Mouse (Mus musculus): ENCODE results near the gene Aldh1b1. TPM values are rescaled to one million over a fixed set of nuclear protein-coding genes. Genes with fewer than 3 reads are reported as not detected.

Aldh1b1 gene
- polyA plus RNA-seq, 1 experiment from 2014 or later: 3.1 TPM

DNA sequence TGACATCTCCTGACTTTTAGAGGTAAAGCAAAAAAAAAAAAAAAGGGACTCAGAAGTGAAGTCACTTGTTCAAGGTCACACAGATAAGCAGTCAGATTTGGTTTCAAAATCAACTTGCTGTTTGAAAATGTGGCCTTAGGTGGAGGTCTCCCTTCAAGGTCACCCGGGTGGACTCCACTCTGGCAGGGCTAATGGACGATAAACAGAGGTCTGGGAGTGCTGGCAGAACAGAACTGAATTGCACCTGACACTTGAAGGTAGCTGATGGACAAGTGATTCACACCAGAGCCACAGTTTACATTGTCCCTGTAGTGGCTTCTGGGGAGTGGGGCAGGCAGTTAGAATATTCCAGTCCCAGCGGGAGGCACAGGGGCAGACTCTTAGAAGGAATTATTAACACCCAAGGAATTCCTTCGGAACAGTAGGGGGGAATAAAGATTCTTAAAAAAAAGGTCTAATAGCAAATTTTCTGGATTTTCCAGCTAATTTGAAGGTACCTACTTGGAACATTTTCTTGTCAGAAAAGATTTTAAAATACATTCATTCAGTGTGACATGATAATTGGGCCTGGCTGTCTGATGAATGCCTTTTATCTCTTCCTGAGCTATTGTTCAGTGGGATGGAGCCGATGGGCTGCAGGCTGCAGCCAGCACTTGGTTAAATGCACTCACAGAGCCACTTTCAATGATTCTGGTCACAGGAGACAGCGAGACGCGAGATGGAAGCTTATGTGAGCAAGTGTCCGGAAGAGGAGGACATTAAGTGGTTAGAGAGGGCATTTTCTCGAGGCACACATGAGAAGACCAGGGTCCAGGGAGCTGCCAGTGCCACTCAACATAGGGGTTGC, 28.8 kb upstream of the Aldh1b1 start:
- Histone ChIP-seq H3K9ac (ENCODE audit: low read length) (no peak overlapping the region; the same call in 1 of the 2 replicates), H3K27me3 (ENCODE audit: control insufficient read depth, insufficient read depth, low read length) (peaks cover 54% of the 10 kb centered on the region)

DNA sequence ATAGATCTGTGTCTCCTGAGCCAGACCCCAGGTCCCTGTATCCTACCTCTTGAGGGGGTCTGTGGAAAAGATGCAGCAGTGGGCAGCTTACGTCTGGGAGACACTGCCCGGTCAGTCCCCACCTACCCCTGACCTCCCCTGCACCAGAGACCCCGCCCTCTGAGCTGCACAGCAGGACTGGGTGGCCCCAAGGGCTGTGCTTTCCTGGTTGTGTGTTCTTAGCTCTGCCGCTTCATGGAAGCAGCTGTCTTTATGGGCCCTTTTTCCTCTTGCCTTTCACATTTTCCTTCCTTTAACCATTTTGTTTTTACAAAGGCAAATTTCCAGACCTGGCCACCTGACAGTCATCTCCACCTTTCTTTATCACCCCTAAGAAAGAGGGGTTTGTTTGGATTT, 28.2 kb upstream of the Aldh1b1 start:
- Histone ChIP-seq H3K27ac (ENCODE audit: low read depth, low read length) (no peak overlapping the region), H3K4me1 (ENCODE audit: control insufficient read depth, insufficient read depth, low read length) (peaks cover 25% of the 10 kb centered on the region), H3K4me3 (ENCODE audit: low read depth, low read length) (no peak overlapping the region), H3K4me2 (peak overlapping the region; percentile 14), H3K36me3 (ENCODE audit: control insufficient read depth, insufficient read depth, low read length) (no peaks in the 10 kb centered on the region), H3K9ac (ENCODE audit: low read length) (peak overlapping the region; percentile 35; the same call in 1 of the 2 replicates), H3K27me3 (ENCODE audit: control insufficient read depth, insufficient read depth, low read length) (peaks cover 49% of the 10 kb centered on the region), H3K9me3 (ENCODE audit: control insufficient read depth, low read length) (no peaks in the 10 kb centered on the region)
- WGBS: 5% methylated on average over 4 of the region's 4 CpGs
- peak; percentile 93 for DNase-seq (ENCODE audit: low spot score, missing footprints)
- no peak for ATAC-seq (ENCODE audit: low FRiP score)

More for the DNA sequence above, 28.8 kb upstream of the Aldh1b1 start:
- DNase-seq (ENCODE audit: low spot score, missing footprints) (peak; percentile 89), ATAC-seq (ENCODE audit: low FRiP score) (no peak)
- Histone ChIP-seq H3K27ac (ENCODE audit: low read depth, low read length) (no peak overlapping the region), H3K4me1 (ENCODE audit: control insufficient read depth, insufficient read depth, low read length) (peaks cover 29% of the 10 kb centered on the region), H3K4me3 (ENCODE audit: low read depth, low read length) (no peak overlapping the region), H3K36me3 (ENCODE audit: control insufficient read depth, insufficient read depth, low read length) (no peaks in the 10 kb centered on the region), H3K4me2 (peak overlapping the region; percentile 14; the same call in 1 of the 2 replicates), H3K9me3 (ENCODE audit: control insufficient read depth, low read length) (no peaks in the 10 kb centered on the region)
- 6% methylated on average over 10 of the region's 10 CpGs for WGBS

DNA sequence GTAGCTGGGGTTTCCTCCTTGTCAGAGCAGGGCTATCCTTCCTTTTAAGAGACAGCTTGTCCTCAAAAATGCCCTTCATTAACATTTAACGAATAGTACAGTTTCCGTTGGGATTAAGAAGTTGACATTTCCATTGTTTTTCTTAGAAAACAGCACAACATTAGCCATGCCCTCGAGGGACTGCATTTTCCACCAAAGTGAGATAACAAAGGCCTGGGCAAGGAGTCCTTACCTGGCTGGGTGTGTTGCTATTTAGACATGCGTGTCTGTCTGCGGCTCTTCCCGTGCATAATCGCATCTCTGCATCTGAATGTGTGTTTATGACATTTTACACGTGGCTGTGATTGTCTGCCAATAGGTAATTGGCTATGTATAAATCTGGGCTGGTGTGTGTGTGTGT, 27.6 kb upstream of the Aldh1b1 start:
- WGBS: 9% methylated on average over 8 of the region's 8 CpGs
- Histone ChIP-seq H3K9ac (ENCODE audit: low read length) (no peak overlapping the region), H3K36me3 (ENCODE audit: control insufficient read depth, insufficient read depth, low read length) (no peaks in the 10 kb centered on the region), H3K27me3 (ENCODE audit: control insufficient read depth, insufficient read depth, low read length) (peaks cover 47% of the 10 kb centered on the region), H3K9me3 (ENCODE audit: control insufficient read depth, low read length) (no peaks in the 10 kb centered on the region), H3K27ac (ENCODE audit: low read depth, low read length) (no peak overlapping the region), H3K4me2 (no peak overlapping the region; the same call in 1 of the 2 replicates), H3K4me1 (ENCODE audit: control insufficient read depth, insufficient read depth, low read length) (peaks cover 21% of the 10 kb centered on the region), H3K4me3 (ENCODE audit: low read depth, low read length) (no peak overlapping the region)
- DNase-seq (ENCODE audit: low spot score, missing footprints): peak; percentile 90
- no peak for ATAC-seq (ENCODE audit: low FRiP score)

DNA sequence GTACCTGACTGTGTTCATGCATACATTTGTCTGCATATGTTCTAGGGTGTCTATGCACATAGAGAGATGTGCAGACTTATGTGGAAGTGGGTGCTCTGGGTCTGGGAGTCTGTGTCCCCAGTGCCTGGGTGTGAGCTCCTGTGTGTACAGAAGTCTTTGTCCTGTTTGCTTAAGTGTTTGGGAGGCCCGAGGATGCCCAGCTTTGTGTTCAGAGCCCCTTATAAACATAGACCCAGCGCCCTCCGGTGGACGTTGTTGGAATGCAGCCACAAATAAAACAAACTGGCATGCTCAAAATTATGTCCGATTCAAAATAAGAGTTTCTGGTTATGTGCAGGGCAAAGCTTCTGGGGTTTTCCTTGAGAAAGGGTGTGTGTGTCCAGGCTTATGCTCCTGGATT, 27.2 kb upstream of the Aldh1b1 start:
- H3K36me3 ChIP-seq (ENCODE audit: control insufficient read depth, insufficient read depth, low read length): no peaks in the 10 kb centered on the region
- H3K9me3 ChIP-seq (ENCODE audit: control insufficient read depth, low read length): no peaks in the 10 kb centered on the region
- ATAC-seq (ENCODE audit: low FRiP score): peak; percentile 54; the same call in 1 of the 2 replicates
- H3K27ac ChIP-seq (ENCODE audit: low read depth, low read length): no peak overlapping the region
- peaks cover 18% of the 10 kb centered on the region for H3K4me1 ChIP-seq (ENCODE audit: control insufficient read depth, insufficient read depth, low read length)
- 6% methylated on average over 5 of the region's 5 CpGs for WGBS
- no peak overlapping the region for H3K4me3 ChIP-seq (ENCODE audit: low read depth, low read length)
- 0 out of 2 replicates have a peak overlapping the region, but pooled peaks have one; percentile 16 for H3K9ac ChIP-seq (ENCODE audit: low read length)
- peak; percentile 98 for DNase-seq (ENCODE audit: low spot score, missing footprints)
- peaks cover 43% of the 10 kb centered on the region for H3K27me3 ChIP-seq (ENCODE audit: control insufficient read depth, insufficient read depth, low read length)
- H3K4me2 ChIP-seq: no peak overlapping the region

DNA sequence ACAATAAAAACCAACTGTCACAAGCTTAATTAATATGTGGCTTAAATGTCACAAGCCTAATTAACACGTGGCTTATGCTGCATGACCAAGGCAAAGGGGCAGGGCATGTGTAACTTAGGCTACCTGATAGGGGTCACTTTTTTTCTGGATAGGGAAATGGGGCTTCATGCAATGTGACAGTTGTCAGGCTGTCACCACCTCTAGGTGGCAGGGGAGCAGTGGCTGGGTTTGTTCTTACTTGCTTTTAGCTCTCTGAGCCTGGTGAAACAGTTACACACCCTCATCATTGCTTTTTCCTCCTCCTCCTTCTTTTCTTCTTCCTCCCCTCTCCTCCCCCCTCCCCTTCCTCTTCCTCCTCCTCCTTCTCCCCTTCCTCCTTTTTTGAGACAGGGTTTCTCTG, 15.2 kb upstream of the Aldh1b1 start:
- H3K27me3 ChIP-seq (ENCODE audit: control insufficient read depth, insufficient read depth, low read length): no peaks in the 10 kb centered on the region
- no peak for DNase-seq (ENCODE audit: low spot score, missing footprints)
- H3K36me3 ChIP-seq (ENCODE audit: control insufficient read depth, insufficient read depth, low read length): no peaks in the 10 kb centered on the region
- H3K4me3 ChIP-seq (ENCODE audit: low read depth, low read length): no peak overlapping the region
- WGBS: 75% methylated on average over 1 of the region's 1 CpGs
- no peak overlapping the region for H3K27ac ChIP-seq (ENCODE audit: low read depth, low read length)
- H3K4me2 ChIP-seq: no peak overlapping the region
- H3K9ac ChIP-seq (ENCODE audit: low read length): no peak overlapping the region
- no peaks in the 10 kb centered on the region for H3K9me3 ChIP-seq (ENCODE audit: control insufficient read depth, low read length)
- no peak for ATAC-seq (ENCODE audit: low FRiP score)
- 0 out of 2 replicates have a peak, but pooled peaks cover 3% of the 10 kb centered on the region for H3K4me1 ChIP-seq (ENCODE audit: control insufficient read depth, insufficient read depth, low read length)

DNA sequence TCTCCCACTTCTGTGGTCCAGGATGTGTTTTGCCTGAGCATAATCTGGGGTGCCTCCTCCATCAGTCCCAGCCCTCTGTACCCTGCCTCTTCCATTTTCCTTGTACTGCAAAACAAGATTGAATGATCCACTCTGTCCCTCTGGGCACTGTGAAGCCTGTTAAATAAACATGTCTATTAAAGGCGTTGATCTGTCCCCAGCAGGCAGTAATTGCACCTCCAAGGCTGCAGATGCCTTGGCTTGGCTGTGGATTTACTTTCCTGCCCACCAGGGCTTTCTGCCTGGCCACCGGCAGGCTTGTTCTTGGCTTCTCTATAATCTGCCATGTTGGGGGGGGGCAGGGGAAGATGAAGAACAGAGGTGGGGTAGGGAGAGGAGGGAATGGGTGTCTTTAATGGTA, 12.9 kb upstream of the Aldh1b1 start:
- Histone ChIP-seq H3K27ac (ENCODE audit: low read depth, low read length) (no peak overlapping the region), H3K4me2 (no peak overlapping the region), H3K9me3 (ENCODE audit: control insufficient read depth, low read length) (no peaks in the 10 kb centered on the region), H3K27me3 (ENCODE audit: control insufficient read depth, insufficient read depth, low read length) (no peaks in the 10 kb centered on the region), H3K9ac (ENCODE audit: low read length) (no peak overlapping the region), H3K36me3 (ENCODE audit: control insufficient read depth, insufficient read depth, low read length) (no peaks in the 10 kb centered on the region), H3K4me3 (ENCODE audit: low read depth, low read length) (no peak overlapping the region), H3K4me1 (ENCODE audit: control insufficient read depth, insufficient read depth, low read length) (peaks cover 6% of the 10 kb centered on the region; the same call in 1 of the 2 replicates)
- 43% methylated on average over 2 of the region's 2 CpGs for WGBS
- DNase-seq (ENCODE audit: low spot score, missing footprints): no peak
- no peak for ATAC-seq (ENCODE audit: low FRiP score)

DNA sequence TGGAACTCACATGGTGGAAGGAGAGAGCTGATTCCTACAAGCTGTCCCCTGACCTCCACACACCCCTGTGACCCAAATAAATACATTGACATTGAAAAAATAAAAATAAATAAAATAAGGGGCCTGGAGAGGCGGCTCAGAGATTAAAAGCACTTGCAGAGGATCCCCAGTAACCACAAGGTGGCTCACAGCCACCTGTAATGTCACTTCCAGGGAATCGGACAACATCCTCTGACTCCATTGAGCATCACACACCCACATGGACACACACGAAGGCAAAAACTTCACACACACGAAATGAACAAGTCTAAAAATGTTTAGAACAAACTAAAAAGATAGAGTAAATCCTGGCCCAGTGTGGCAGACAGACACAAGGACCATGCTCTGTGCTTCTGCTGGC, 12.1 kb upstream of the Aldh1b1 start:
- no peaks in the 10 kb centered on the region for H3K9me3 ChIP-seq (ENCODE audit: control insufficient read depth, low read length)
- no peak overlapping the region for H3K4me2 ChIP-seq
- H3K27ac ChIP-seq (ENCODE audit: low read depth, low read length): no peak overlapping the region
- no peaks in the 10 kb centered on the region for H3K36me3 ChIP-seq (ENCODE audit: control insufficient read depth, insufficient read depth, low read length)
- peaks cover 6% of the 10 kb centered on the region; the same call in 1 of the 2 replicates for H3K4me1 ChIP-seq (ENCODE audit: control insufficient read depth, insufficient read depth, low read length)
- no peak overlapping the region for H3K4me3 ChIP-seq (ENCODE audit: low read depth, low read length)
- H3K27me3 ChIP-seq (ENCODE audit: control insufficient read depth, insufficient read depth, low read length): no peaks in the 10 kb centered on the region
- 54% methylated on average over 4 of the region's 4 CpGs for WGBS
- DNase-seq (ENCODE audit: low spot score, missing footprints): no peak
- no peak for ATAC-seq (ENCODE audit: low FRiP score)
- H3K9ac ChIP-seq (ENCODE audit: low read length): no peak overlapping the region

DNA sequence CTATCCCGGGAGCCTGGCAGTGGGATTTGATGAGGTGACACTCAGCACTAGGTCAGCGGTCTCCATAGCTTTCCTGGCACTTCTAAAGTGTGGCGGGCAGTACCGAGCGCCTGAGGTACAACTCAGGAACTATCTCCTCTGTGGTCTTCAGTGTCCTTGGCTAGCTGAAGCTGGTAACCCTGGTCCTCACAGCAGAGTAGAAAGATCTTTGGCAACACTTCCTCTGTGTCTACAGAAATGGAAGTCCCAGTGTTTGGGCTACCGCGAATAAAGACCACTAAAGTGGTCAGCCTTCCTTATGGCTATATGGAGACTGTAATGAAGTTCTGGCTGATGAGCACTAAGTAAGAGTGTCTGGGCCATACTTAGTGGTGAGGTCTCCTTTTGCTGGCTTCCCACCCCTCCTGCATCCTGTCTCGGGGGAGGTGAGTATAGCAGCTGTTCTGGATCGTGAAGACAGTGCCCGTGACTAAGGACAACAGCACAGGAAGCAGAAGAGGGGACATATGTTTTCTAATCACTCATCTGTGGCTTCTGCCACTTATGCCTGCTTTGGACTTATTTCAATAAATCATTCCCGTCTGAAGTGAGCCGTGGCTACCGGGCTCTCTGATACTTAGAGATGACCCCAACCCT, 10.3 kb upstream of the Aldh1b1 start:
- no peaks in the 10 kb centered on the region for H3K27me3 ChIP-seq (ENCODE audit: control insufficient read depth, insufficient read depth, low read length)
- no peak overlapping the region for H3K9ac ChIP-seq (ENCODE audit: low read length)
- H3K9me3 ChIP-seq (ENCODE audit: control insufficient read depth, low read length): no peaks in the 10 kb centered on the region
- ATAC-seq (ENCODE audit: low FRiP score) (no peak), DNase-seq (ENCODE audit: low spot score, missing footprints) (no peak)
- H3K4me1 ChIP-seq (ENCODE audit: control insufficient read depth, insufficient read depth, low read length): peaks cover 6% of the 10 kb centered on the region; the same call in 1 of the 2 replicates
- no peak overlapping the region for H3K27ac ChIP-seq (ENCODE audit: low read depth, low read length)
- WGBS: 92% methylated on average over 13 of the region's 13 CpGs
- H3K36me3 ChIP-seq (ENCODE audit: control insufficient read depth, insufficient read depth, low read length): no peaks in the 10 kb centered on the region
- H3K4me3 ChIP-seq (ENCODE audit: low read depth, low read length): no peak overlapping the region
- H3K4me2 ChIP-seq: no peak overlapping the region
